Comparison of ENCODE assay signal across 46 mouse cellular contexts in the genomic region with DNA sequence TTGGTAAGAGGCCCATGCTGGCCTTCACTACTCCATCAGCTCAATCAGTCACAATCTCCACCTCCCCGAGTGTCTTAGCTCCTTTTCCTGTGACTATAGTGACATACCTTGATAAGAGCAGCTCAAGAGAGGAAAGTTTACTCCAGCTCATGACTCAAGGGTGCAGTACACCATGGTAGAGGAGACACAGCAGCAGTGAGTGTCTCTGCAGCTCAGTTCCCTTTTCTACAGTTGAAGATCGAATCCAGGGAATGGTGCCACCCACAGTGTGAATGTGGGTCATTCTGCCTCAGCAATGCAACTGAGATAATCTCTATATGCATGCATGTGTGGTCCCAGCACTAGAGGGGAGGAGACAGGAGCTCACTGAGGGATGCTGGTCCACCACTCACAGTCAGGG. TPM values are rescaled to one million over a fixed set of nuclear protein-coding genes. Genes with fewer than 3 reads are reported as not detected.
"Had no signal": no experiment of that assay in that cellular context is flagged by ENCODE, and none has a peak within 500 bp of the region (broad histone marks: within the 10 kb centered on the region; RNA-seq: fewer than 3 reads in every experiment).

No protein-coding gene starts in this region.

- H3K9ac ChIP-seq: limb, embryonic 12.5 days; limb, embryonic 13.5 days; limb, embryonic 15.5 days; liver, embryonic 12.5 days; liver, embryonic 13.5 days; liver, embryonic 14.5 days; liver, embryonic 15.5 days; liver, postnatal 0 days; lung, embryonic 14.5 days; lung, embryonic 15.5 days; midbrain, embryonic 12.5 days; midbrain, embryonic 13.5 days; midbrain, embryonic 15.5 days; neural tube, embryonic 12.5 days; neural tube, embryonic 13.5 days had no signal

- H3K36me3 ChIP-seq: limb, embryonic 10.5 days; limb, embryonic 12.5 days; limb, embryonic 13.5 days; limb, embryonic 15.5 days; liver, embryonic 12.5 days; liver, embryonic 13.5 days; liver, embryonic 15.5 days; lung, embryonic 15.5 days; midbrain, embryonic 10.5 days; midbrain, embryonic 12.5 days; midbrain, embryonic 13.5 days; midbrain, embryonic 15.5 days; neural tube, embryonic 12.5 days; neural tube, embryonic 13.5 days had no signal

- ATAC-seq: liver, embryonic 12.5 days; liver, postnatal 0 days; lung, postnatal 0 days; midbrain, embryonic 13.5 days; midbrain, embryonic 15.5 days; midbrain, embryonic 16.5 days had no signal

- H3K27me3 ChIP-seq: limb, embryonic 13.5 days; liver, embryonic 12.5 days; liver, embryonic 13.5 days; liver, embryonic 15.5 days; lung, embryonic 15.5 days; megakaryocyte, embryonic 14.5 days; midbrain, embryonic 12.5 days; midbrain, embryonic 13.5 days; midbrain, embryonic 15.5 days; neural tube, embryonic 12.5 days; neural tube, embryonic 13.5 days had no signal

- DNase-seq: left cerebral cortex, postnatal 4 days; liver; liver, embryonic 13.5 days; liver, postnatal 0 days; lung, adult 18-20 months; lung, adult 2 months; lung, embryonic 14.5 days; lung, postnatal 10 days; lung, postnatal 14 days; lung, postnatal 36 days; lung, postnatal 4 days; midbrain, embryonic 14.5 days had no signal

- H3K9me3 ChIP-seq: limb, embryonic 10.5 days; limb, embryonic 12.5 days; limb, embryonic 13.5 days; limb, embryonic 15.5 days; liver, embryonic 12.5 days; liver, embryonic 13.5 days; liver, embryonic 15.5 days; lung, embryonic 15.5 days; midbrain, embryonic 10.5 days; midbrain, embryonic 12.5 days; midbrain, embryonic 13.5 days; midbrain, embryonic 15.5 days; neural tube, embryonic 12.5 days; neural tube, embryonic 13.5 days had no signal

- H3K27ac ChIP-seq: limb, embryonic 10.5 days; limb, embryonic 12.5 days; limb, embryonic 13.5 days; limb, embryonic 15.5 days; liver, embryonic 12.5 days; liver, embryonic 13.5 days; liver, embryonic 14.5 days; liver, embryonic 15.5 days; lung, embryonic 15.5 days; macrophage; midbrain, embryonic 10.5 days; midbrain, embryonic 12.5 days; midbrain, embryonic 13.5 days; midbrain, embryonic 15.5 days; neural tube, embryonic 12.5 days; neural tube, embryonic 13.5 days had no signal

- H3K4me1 ChIP-seq: limb, embryonic 10.5 days; limb, embryonic 12.5 days; limb, embryonic 13.5 days; limb, embryonic 15.5 days; lung, embryonic 15.5 days; midbrain, embryonic 10.5 days; midbrain, embryonic 12.5 days; midbrain, embryonic 13.5 days; midbrain, embryonic 15.5 days; neural tube, embryonic 12.5 days; neural tube, embryonic 13.5 days had no signal

- H3K4me3 ChIP-seq: limb, embryonic 10.5 days; limb, embryonic 12.5 days; limb, embryonic 13.5 days; limb, embryonic 15.5 days; liver, embryonic 12.5 days; liver, embryonic 13.5 days; liver, embryonic 15.5 days; lung, embryonic 15.5 days; megakaryocyte, embryonic 14.5 days; midbrain, embryonic 10.5 days; midbrain, embryonic 12.5 days; midbrain, embryonic 13.5 days; midbrain, embryonic 15.5 days; myocyte; neural tube, embryonic 12.5 days; neural tube, embryonic 13.5 days had no signal

- H3K4me2 ChIP-seq: limb, embryonic 12.5 days; limb, embryonic 13.5 days; limb, embryonic 15.5 days; liver, embryonic 11.5 days; liver, embryonic 12.5 days; liver, embryonic 13.5 days; liver, embryonic 15.5 days; lung, embryonic 14.5 days; lung, embryonic 15.5 days; midbrain, embryonic 11.5 days; midbrain, embryonic 12.5 days; midbrain, embryonic 13.5 days; midbrain, embryonic 15.5 days; neural tube, embryonic 12.5 days; neural tube, embryonic 13.5 days had no signal

RNA-seq across cellular contexts. Expression of gene Tnfsf14, which starts 8.3 kb away (rescaled TPM):
- total RNA-seq: left cerebral cortex, postnatal 10 days; left cerebral cortex, postnatal 14 days; left cerebral cortex, postnatal 25 days; left cerebral cortex, postnatal 36 days; left cerebral cortex, postnatal 4 days; midbrain, postnatal 0 days had no signal
- polyA plus RNA-seq: midbrain, embryonic 13.5 days; midbrain, embryonic 14.5 days; midbrain, embryonic 15.5 days; midbrain, embryonic 16.5 days; midbrain, postnatal 0 days; myocyte; neural tube, embryonic 13.5 days had no signal

RNA-seq across cellular contexts. Expression of gene Cd70, which starts 36.1 kb away (rescaled TPM):
- total RNA-seq: left cerebral cortex, postnatal 10 days; left cerebral cortex, postnatal 14 days; left cerebral cortex, postnatal 4 days; liver, adult 2 months; megakaryocyte, adult 5-6 weeks; megakaryocyte-erythroid progenitor cell, adult 5-6 weeks; monocyte, adult 5-6 weeks had no signal
- polyA plus RNA-seq: limb, embryonic 10.5 days; limb, embryonic 11.5 days; limb, embryonic 12.5 days; limb, embryonic 13.5 days; limb, embryonic 14.5 days; limb, embryonic 15.5 days; liver, adult 2 months; liver, embryonic 11.5 days; liver, embryonic 12.5 days; liver, embryonic 13.5 days; liver, embryonic 14.5 days; liver, embryonic 15.5 days; liver, embryonic 16.5 days; liver, postnatal 0 days; lung, adult 2 months; lung, embryonic 14.5 days; lung, embryonic 15.5 days; lung, embryonic 16.5 days; lung, postnatal 0 days; macrophage; midbrain, embryonic 10.5 days; myocyte; neural tube, embryonic 12.5 days had no signal

RNA-seq across cellular contexts. Expression of gene C3, which starts 42.3 kb away (rescaled TPM):
- polyA plus RNA-seq: midbrain, embryonic 10.5 days had no signal
